Mouse (Mus musculus) small intestine, adult 2 months (tissue): ENCODE results near the gene Safb. TPM values are rescaled to one million over a fixed set of nuclear protein-coding genes. Genes with fewer than 3 reads are reported as not detected.

Experiments
- H3K27ac ChIP-seq: fragments of 200-500 bp; 2 replicates; pipeline ENCODE4 v1.5.1; 2012; ENCODE audit warnings: low read depth, low read length, control low read depth, inconsistent platforms; ENCODE audit not compliant: insufficient read depth
- H3K27me3 ChIP-seq: fragments of 200-500 bp; 2 replicates; pipeline ENCODE4 v1.6.1; 2012; ENCODE audit warnings: mild to moderate bottlenecking, moderate library complexity, low read length, inconsistent platforms; ENCODE audit not compliant: control insufficient read depth, insufficient read depth
- H3K36me3 ChIP-seq: fragments of 200-500 bp; 2 replicates; pipeline ENCODE4 v1.6.1; 2012; ENCODE audit warnings: mild to moderate bottlenecking, low read length, control low read depth, inconsistent platforms; ENCODE audit not compliant: control insufficient read depth, insufficient read depth
- H3K4me1 ChIP-seq: fragments of 200-500 bp; 2 replicates; pipeline ENCODE4 v1.6.1; 2012; ENCODE audit warnings: low read length, inconsistent platforms, mixed read lengths; ENCODE audit not compliant: control insufficient read depth, insufficient read depth, insufficient read length
- H3K4me3 ChIP-seq: fragments of 200-500 bp; 2 replicates; pipeline ENCODE4 v1.5.1; 2012; ENCODE audit warnings: low read depth, mild to moderate bottlenecking, control low read depth, inconsistent platforms, low read length, moderate library complexity
- CTCF ChIP-seq: fragments of 200-500 bp; IDR thresholded peaks from 2 replicates; pipeline ENCODE4 v1.5.1; 2012; ENCODE audit warnings: low read depth, mild to moderate bottlenecking, control low read depth, inconsistent platforms, low read length, moderate library complexity, mixed read lengths; ENCODE audit not compliant: insufficient replicate concordance, insufficient read length; ENCODE audit errors: extremely low read depth
- POLR2A ChIP-seq: fragments of 200-500 bp; IDR thresholded peaks from 2 replicates; pipeline ENCODE4 v1.6.1; 2012; ENCODE audit warnings: low read depth, mild to moderate bottlenecking, control low read depth, inconsistent platforms, low read length, moderate library complexity
- WGBS: fragments of 180-500 bp; shearing (Covaris S2); methylation state at CpG from one replicate; pipeline ENCODE4 v1.1.7; 2018; 5-methylcytosine and 5-hydroxymethylcytosine counted together
- polyA plus RNA-seq: library from polyadenylated mRNA; depleted of rRNA; stranded (reverse); fragments of >200 nt; gene quantifications from 2 replicates; pipeline ENCODE4 v1.2.3, GENCODE M21; 2012

Safb gene
- polyA plus RNA-seq, 1 experiment, result 95.7 TPM

DNA sequence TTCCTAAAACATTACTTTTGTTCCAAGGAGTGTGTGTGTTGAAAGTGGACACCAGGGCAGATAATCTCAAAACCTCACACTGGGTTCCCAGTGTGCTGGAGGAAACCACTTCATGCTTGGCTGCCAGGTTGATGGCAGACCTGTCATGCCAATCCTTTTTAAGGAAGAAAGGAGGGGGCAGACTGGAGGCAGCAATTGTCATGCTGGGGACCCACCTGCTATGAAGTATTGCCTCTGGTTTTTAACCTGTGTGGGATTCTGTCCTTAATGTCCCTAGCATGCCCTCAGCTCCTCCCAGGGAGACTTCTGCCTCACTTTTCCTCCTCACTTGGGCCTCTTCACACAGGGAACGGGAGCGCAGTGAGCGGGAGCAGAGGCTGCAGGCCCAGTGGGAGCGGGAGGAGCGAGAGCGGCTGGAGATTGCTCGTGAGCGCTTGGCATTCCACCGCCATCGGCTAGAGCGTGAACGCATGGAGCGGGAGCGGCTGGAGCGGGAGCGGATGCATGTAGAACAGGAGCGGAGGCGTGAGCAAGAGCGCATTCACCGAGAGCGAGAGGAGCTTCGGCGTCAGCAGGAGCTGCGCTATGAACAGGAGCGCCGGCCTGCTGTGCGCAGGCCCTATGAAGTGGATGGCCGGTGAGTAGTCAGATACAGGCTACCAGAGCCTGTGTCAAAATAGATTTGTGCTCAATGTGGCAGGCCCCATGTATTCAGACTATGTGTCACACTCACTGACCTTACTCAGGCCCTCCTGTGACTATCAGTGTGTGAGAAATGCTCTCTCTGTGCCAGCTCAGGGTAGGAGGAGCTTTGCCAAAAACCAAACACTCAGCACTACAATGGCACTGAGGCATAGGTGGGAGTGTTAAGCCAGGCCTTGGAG is 18.8 kb downstream of the Safb start:
- no peaks in the 10 kb centered on the region for H3K4me1 ChIP-seq
- H3K27me3 ChIP-seq, result no peaks in the 10 kb centered on the region
- WGBS, result 96% methylated on average over 28 of the region's 28 CpGs
- no peak overlapping the region for H3K27ac ChIP-seq
- peaks cover 76% of the 10 kb centered on the region for H3K36me3 ChIP-seq
- TF ChIP-seq CTCF, result no peak
- TF ChIP-seq POLR2A, result no peak
- no peak overlapping the region for H3K4me3 ChIP-seq

DNA sequence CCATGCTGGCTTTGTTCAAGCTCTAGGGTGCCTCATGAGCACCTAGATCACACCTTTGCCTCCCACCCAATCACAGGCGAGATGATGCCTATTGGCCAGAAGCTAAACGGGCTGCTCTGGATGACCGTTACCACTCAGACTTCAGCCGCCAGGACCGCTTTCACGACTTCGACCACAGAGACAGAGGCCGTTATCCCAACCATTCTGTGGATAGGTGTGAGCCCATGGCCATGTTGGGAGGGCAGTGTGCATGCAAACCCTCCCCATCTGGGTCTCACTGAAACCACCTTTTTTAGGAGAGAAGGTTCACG is 19.4 kb downstream of the Safb start:
- H3K36me3 ChIP-seq, result peaks cover 76% of the 10 kb centered on the region
- no peak overlapping the region for H3K4me3 ChIP-seq
- H3K4me1 ChIP-seq, result peaks cover 2% of the 10 kb centered on the region; the same call in 1 of the 2 replicates
- WGBS, result 89% methylated on average over 9 of the region's 9 CpGs
- TF ChIP-seq POLR2A, result no peak
- TF ChIP-seq CTCF, result no peak
- H3K27me3 ChIP-seq, result no peaks in the 10 kb centered on the region
- no peak overlapping the region for H3K27ac ChIP-seq

DNA sequence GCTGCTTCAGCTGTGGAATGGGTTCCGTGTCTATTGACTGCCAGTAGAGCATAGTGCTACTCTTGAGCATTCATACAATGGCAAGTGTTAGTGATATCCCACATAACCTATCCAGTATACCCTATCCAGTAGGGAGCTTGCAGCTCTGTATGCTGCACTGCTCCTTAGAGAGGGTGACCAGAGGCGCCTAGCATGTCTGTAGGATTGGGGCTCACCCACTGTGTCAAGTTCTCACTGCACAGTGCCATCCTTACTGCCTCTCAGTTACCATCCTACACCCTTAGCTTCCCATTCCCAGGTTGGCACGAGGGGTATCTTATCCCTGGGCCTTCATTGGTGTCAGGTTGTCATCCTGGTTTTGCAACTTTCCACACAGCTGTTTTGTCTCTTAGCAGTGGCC is 19.8 kb downstream of the Safb start:
- H3K27me3 ChIP-seq, result no peaks in the 10 kb centered on the region
- no peak overlapping the region for H3K27ac ChIP-seq
- TF ChIP-seq POLR2A (no peak), CTCF (no peak)
- H3K4me1 ChIP-seq, result peaks cover 2% of the 10 kb centered on the region; the same call in 1 of the 2 replicates
- WGBS, result 86% methylated on average over 3 of the region's 3 CpGs
- H3K4me3 ChIP-seq, result no peak overlapping the region
- H3K36me3 ChIP-seq, result peaks cover 74% of the 10 kb centered on the region

DNA sequence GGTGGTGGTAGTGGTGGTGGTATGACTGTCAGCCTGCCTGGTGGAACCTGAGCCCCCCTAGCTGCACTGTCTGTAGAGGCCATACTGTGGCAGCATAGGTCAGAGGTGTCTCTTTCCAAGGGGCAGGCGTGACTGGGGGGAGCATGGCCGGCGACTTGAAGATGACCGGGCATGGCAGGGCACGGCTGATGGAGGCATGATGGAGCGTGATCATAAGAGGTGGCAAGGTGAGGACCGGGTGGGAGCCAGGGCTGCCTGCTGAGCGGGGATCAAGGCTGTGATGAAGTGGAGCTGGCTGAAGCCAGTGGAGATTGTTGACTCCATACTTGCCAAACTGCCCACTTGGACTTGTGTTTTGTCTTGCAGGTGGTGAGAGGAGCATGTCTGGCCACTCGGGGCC is 20.8 kb downstream of the Safb start:
- Histone ChIP-seq H3K27ac (no peak overlapping the region), H3K4me3 (no peak overlapping the region), H3K27me3 (no peaks in the 10 kb centered on the region), H3K36me3 (peaks cover 64% of the 10 kb centered on the region), H3K4me1 (peaks cover 6% of the 10 kb centered on the region; the same call in 1 of the 2 replicates)
- no peak for TF ChIP-seq POLR2A
- TF ChIP-seq CTCF, result no peak
- 81% methylated on average over 9 of the region's 9 CpGs for WGBS

DNA sequence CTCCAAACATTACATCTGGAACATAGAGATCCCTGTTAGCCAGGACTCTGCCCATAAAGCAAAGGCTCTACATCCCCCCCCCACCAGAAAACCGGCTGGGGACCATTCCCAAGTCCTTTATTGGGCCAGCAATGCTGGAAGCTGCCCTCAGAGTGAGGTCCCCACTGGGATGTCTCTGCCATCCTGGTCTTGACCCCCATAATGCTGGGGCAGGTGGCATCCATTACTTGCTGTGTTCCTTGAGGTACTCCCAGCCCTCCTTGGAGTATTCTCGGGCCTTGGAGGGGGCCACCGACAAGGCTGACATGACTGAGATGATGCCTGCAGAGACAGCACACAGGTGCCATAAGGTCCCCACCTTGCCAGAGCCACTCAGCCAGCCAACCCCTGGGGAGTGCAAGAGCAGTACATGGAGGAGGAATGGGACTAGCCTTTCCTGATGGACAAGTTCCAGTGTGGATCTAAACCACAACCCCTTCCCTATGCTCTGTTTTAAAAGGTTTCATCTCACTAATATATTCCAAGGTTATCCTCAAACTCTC is 23.0 kb downstream of the Safb start:
- 66% methylated on average over 3 of the region's 3 CpGs for WGBS
- H3K4me3 ChIP-seq, result no peak overlapping the region

DNA sequence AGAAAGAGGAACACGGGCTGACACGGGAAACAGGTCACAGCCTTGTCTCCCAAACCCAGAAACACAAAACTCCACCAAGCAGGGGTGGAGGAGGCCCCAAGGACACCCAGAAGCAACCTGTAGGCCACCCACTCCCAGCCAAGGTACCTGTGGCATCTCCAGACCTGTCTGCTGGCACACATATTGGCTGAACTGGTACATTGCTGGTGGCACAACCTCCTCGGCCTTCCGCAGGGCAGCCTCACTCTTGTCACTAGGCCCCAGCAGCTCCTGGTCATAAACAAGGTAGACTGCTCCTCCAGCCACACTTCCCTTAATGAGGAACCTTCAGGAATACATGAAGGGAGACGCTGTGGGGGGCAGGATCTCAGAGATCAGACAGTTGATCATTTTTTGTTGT is 24.1 kb downstream of the Safb start:
- Histone ChIP-seq H3K27ac (no peak overlapping the region), H3K36me3 (peaks cover 34% of the 10 kb centered on the region), H3K27me3 (no peaks in the 10 kb centered on the region), H3K4me3 (peak overlapping the region; percentile 82), H3K4me1 (peaks cover 14% of the 10 kb centered on the region)
- 12% methylated on average over 5 of the region's 5 CpGs for WGBS
- TF ChIP-seq CTCF, result no peak
- no peak for TF ChIP-seq POLR2A

More for the DNA sequence above, 23.0 kb downstream of the Safb start:
- Histone ChIP-seq H3K4me1 (peaks cover 14% of the 10 kb centered on the region), H3K27me3 (no peaks in the 10 kb centered on the region), H3K27ac (no peak overlapping the region), H3K36me3 (peaks cover 45% of the 10 kb centered on the region)
- no peak for TF ChIP-seq POLR2A
- TF ChIP-seq CTCF, result no peak

DNA sequence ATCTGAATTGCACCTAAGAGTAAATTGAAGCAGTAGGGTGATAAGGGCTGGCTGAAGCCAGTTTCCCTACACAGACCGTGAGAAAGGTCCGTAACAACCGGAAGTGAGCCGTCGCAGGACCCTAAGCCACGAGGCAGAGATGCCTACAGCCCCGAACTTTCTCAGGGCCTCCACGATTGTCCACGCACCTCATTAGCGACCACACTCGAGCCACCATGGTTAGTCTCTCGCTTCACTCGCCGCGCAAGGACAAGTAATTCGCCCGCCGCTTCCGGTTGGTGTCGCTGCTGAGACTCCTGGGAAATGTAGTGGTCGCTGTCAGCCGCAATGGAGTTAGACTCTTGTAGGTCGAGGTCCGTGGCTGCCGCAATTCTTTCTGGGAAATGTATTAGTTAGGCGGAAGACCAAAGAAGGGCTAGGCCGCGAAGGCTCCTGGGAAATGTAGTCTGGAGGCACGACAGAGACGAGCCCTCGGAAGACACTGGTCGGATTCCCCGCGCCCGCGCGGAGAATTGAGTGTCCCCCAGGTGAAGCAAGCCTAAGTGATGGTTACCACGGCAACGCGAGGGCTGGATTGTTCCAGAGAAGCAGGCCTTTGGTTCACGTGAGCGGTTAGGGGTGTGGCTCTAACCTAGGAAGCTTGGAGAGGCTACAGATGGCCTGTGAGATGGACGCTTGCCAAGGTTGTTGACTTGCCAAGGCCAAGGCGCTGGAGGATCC is 25.0 kb downstream of the Safb start, which contains the start of gene 2410015M20Rik:
Gene 2410015M20Rik (minus strand): TSS at position 320 of the 720 bp plus-strand sequence.
- under 1% methylated on average over 44 of the region's 44 CpGs for WGBS
- TF ChIP-seq POLR2A (no peak; the same call in 1 of the 2 replicates), CTCF (peak; percentile 46; the same call in 1 of the 2 replicates)
- H3K27ac ChIP-seq, result peak within 1 kb of the TSS; percentile 77
- peak within 1 kb of the TSS; percentile 82 for H3K4me3 ChIP-seq
- peaks cover 29% of the 10 kb centered on the region for H3K36me3 ChIP-seq
- peaks cover 22% of the 10 kb centered on the region for H3K4me1 ChIP-seq
- no peaks in the 10 kb centered on the region for H3K27me3 ChIP-seq
